Mouse (Mus musculus) mouse embryonic stem cell (cell line): ENCODE measurements around the gene Olfr791.

Experiments
- in situ Hi-C, 2 experiments: fragments of 300-500 bp; cut with MboI; formaldehyde crosslinking; loops; 1 replicate in 1 of 2; 3 replicates in 1 of 2; pipeline ENCODE4 v1.14.3; 2019 to 2020; ENCODE audit warnings: low sequenced_read_pairs in 2 of 2, low pct_unique_long_range_greater_than_20kb in 1 of 2, mixed read lengths in 1 of 2; ENCODE audit not compliant: unreplicated experiment in 1 of 2

Olfr791 gene

DNA sequence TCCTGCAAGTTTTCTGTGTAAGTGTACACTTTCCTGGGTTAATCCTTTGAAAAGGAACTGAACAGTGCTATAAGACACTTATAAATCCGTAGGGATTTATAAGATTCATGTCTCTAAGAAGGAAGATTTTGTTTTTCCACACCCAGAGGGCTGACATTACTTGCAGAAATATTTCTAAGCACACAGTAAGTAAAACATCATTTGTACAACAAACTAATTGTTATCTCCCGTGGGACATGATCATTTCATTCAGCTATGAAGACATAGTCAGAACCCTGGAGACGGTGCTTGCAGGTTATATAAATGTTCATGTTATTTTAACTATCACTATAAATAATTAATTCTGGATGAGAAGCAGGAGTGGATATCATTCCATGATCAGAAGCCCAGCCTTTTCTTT, at the start of gene Olfr791:
Olfr791 (plus strand) TSS at position 301 of the 400 bp plus-strand sequence.
- in situ Hi-C loops = no loop called here

DNA sequence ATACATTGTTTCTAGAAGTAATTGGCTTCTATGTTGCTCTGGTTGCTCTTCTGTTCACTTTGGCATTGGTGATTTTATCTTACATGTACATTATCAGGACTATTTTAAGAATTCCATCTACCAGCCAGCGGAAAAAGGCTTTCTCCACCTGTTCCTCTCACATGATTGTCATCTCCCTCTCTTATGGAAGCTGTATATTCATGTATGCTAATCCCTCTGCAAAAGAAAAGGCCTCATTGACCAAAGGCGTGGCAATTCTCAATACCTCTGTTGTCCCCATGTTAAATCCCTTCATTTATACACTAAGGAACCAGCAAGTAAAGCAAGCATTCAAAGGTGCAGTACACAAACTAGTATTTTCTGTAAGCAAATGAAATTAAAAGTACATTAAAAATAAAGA, 48.3 kb upstream of the Olfr791 start:
- in situ Hi-C loops = no loop called here

DNA sequence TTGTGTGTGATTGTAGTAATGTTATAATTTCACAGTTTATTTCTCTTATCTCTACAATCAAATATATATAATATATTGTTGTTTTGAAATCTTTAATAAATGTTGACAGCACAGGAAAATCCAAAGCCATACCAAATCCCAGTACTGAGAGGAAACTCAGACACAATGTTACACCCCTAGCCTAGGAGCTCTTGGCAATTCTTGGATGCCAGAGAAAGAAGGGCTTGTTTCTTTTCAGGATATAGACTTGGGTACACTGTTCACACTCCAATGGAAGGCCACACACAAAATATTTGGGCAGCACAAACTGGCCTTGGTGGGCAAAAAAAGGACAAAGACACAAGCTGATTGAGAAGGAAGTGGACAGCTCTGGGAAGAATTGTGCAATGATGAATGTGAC, 47.9 kb upstream of the Olfr791 start:
- in situ Hi-C loops = no loop called here

DNA sequence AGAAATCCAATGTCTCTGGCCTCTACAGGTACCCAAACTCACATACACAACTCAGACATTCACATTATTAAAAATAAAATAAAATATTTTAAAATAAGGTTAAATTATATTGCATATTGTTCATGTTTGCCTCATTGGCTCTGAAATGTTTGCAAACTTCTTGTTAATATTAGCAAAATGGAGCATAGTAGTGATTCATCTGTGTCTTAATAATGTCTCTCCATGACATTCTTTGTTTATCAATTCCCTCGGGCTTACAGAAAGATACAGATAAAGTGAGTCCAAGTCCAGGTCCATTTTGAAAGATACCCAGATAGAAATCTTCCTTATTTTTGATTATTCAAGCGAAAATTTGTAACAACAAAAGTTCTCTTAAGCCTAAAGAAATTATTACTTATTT, 37.1 kb upstream of the Olfr791 start, which contains the start of gene Olfr789:
Olfr789 (plus strand) TSS at position 301 of the 400 bp plus-strand sequence.
- in situ Hi-C loops = no loop called here

DNA sequence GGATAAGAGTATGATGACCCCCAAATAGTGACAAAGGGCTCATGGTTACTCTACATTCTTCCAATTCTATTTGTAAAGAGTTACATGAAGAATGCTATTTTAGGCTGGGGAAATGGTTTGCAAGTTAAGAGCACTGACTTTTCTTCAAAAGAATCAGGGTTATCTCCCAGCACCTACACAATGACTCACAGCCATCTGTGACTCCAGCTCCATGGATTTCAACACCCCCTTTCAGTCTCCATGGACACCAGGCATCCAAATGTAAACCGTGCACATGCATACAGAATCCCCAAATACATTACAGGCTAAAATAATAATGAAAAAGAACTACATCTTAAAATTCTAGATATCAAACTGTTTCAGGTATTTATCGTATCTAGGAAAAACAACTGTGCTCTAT, 31.5 kb upstream of the Olfr791 start:
- in situ Hi-C loops = no loop called here

DNA sequence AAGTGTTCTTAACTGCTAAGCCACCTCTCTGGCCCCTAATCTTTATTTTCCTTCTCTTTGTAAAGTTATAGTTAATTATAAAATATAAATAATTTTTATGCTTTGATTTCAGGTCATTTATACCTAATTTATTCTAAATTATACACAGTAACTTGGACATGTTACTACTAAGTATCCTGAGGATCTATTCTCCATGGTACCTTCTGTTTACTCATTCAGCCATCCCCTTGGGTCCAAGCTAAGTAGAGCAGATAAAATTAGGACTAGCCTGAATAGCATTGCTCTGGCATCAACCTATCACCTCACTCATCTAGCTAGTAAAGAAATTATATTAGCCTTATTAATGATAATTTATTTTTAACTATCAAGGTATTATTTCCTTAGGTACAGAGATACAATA, 23.4 kb upstream of the Olfr791 start, which contains the start of gene Olfr790:
Olfr790 (plus strand) TSS at position 301 of the 400 bp plus-strand sequence.
- in situ Hi-C loops = no loop called here

DNA sequence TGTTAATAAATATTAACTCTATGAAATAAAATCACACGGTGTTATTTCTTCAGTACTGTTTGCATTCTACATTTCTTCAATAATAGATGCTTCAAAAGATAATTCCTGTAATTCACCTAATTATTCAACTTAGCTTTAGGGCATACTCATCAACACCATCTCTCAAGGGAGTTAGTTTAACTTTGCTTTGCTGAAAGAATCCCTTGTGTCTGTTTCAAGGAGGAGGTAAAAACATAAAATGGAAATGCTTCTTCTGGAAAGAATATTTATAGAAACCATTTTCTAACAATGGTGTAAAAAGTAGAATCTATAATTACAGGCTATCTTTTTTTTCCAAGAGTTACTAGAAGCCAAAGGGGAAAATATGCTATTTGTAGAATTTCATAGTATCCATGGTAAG, 17.3 kb downstream of the Olfr791 start, which contains the start of gene Olfr792:
Olfr792 (plus strand) TSS at position 301 of the 400 bp plus-strand sequence.
- in situ Hi-C loops = no loop called here

DNA sequence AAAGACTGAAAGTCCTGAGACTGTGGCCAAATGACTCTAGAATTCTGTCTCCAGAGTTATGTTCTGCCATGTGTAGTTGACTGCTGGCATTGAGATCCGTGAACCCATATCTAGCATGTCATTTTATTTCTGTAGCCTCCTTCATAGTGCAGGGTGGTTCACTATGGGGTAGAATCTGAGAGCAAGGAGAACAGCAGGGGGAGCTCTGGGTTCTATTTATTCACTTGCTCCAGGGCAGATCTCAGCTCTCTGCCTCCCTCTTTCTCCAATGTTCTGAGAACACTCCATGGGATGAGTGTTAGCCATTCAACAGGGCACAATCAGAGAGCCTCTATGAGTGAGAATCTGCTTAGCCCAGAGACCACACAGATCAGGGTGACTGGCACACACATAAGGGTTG, 27.8 kb downstream of the Olfr791 start:
- in situ Hi-C loops = no loop called here

DNA sequence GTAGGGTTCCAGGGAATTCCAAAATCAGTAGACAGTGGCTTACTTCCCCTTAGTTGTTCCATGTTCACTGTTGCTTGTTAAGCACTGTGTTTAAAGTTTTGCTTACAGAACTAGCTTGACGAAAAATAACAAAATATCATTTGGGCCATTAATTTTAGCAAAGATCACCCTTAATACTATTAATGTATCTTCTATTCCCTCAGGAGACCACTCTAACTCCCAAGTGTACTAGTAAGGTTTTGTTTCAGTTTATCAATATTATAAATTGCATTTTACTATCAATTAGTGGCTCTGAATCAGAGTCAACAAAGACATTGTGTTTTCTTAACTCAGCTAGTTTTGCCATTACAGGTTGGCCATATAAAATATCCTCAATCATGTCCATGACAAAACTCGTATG, 45.8 kb downstream of the Olfr791 start, which contains the start of gene Olfr794:
Olfr794 (plus strand) TSS at position 301 of the 400 bp plus-strand sequence.
- in situ Hi-C loops = no loop called here

DNA sequence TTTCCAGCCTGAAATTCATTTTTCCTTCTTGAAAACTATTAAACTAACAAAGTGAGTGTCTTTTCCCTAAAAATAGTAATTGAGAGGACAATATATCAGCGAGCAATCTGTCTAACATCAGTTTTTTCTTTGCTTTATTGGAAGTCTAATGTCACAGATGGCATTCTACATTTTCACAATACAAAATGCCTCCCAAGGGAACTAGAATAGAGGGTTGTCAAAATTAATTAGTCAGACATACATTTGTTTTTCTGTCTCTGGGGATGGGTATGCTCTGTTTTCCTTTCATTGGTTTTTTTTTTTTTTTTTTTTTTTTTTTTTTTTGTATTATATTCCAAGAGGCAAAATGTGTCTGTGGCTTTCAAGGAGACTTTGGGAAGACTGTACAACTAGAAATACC, 55.5 kb downstream of the Olfr791 start:
- in situ Hi-C loops = no loop called here
